8 mouse cellular contexts compared by ENCODE assay signal in genomic region chr3:89319591-89320350, GRCm38 (mm10). TPM values are rescaled to one million over a fixed set of nuclear protein-coding genes. Genes with fewer than 3 reads are reported as not detected.
DNase-seq lines count a peak whose midpoint lies in the region; ATAC-seq lines count a peak whose summit lies in the region.

No protein-coding gene starts in this region.

- peaks cover 39% of the 10 kb centered on the region for H3K27me3 ChIP-seq in lung, embryonic 16.5 days (ENCODE audit: control insufficient read depth, insufficient read depth, low read depth, low read length)
- H3K27me3 ChIP-seq in forebrain, embryonic 10.5 days (ENCODE audit: poor library complexity, severe bottlenecking): peaks cover 90% of the 10 kb centered on the region
- H3K27me3 ChIP-seq in intestine, embryonic 16.5 days (replicated peaks; ENCODE audit: control insufficient read depth, insufficient read depth, low read length): peaks cover 30% of the 10 kb centered on the region; the same call in 1 of the 2 replicates
- peaks cover 36% of the 10 kb centered on the region for H3K27me3 ChIP-seq in neural tube, embryonic 12.5 days (replicated peaks)

- peaks cover 48% of the 10 kb centered on the region for H3K4me1 ChIP-seq in lung, embryonic 16.5 days (replicated peaks; ENCODE audit: control insufficient read depth, insufficient read depth, low read length)
- peaks cover 81% of the 10 kb centered on the region for H3K4me1 ChIP-seq in forebrain, embryonic 10.5 days
- peaks cover 57% of the 10 kb centered on the region for H3K4me1 ChIP-seq in intestine, embryonic 16.5 days (ENCODE audit: control insufficient read depth, insufficient read depth, low read length)
- peaks cover 77% of the 10 kb centered on the region for H3K4me1 ChIP-seq in neural tube, embryonic 12.5 days

- no peak overlapping the region for H3K27ac ChIP-seq in lung, embryonic 16.5 days (ENCODE audit: low read length)
- peak overlapping the region; percentile 53 for H3K27ac ChIP-seq in forebrain, embryonic 10.5 days
- no peak overlapping the region for H3K27ac ChIP-seq in intestine, embryonic 16.5 days (ENCODE audit: low read length)
- peak overlapping the region; percentile 46 for H3K27ac ChIP-seq in neural tube, embryonic 12.5 days

- H3K4me3 ChIP-seq in lung, embryonic 16.5 days (ENCODE audit: low read length): peak overlapping the region; percentile 51
- peak overlapping the region; percentile 70 for H3K4me3 ChIP-seq in forebrain, embryonic 10.5 days
- peak overlapping the region; percentile 48 for H3K4me3 ChIP-seq in intestine, embryonic 16.5 days (ENCODE audit: low read length)
- peak overlapping the region; percentile 75 for H3K4me3 ChIP-seq in neural tube, embryonic 12.5 days

- no peaks in the 10 kb centered on the region for H3K9me3 ChIP-seq in lung, embryonic 16.5 days (ENCODE audit: control insufficient read depth, low read length)
- H3K9me3 ChIP-seq in forebrain, embryonic 10.5 days: no peaks in the 10 kb centered on the region
- H3K9me3 ChIP-seq in intestine, embryonic 16.5 days (ENCODE audit: control insufficient read depth, low read length): no peaks in the 10 kb centered on the region
- no peaks in the 10 kb centered on the region for H3K9me3 ChIP-seq in neural tube, embryonic 12.5 days

- DNase-seq in lung, postnatal 25 days (ENCODE audit: low spot score): no peak
- DNase-seq in forebrain, embryonic 10.5 days (ENCODE audit: extremely low spot score, low spot score): peak; percentile 48
- DNase-seq in adrenal gland, adult 18-20 months (ENCODE audit: low spot score in 2 of 2): no peak
- no peak for DNase-seq in c-Kit-positive CD71-positive TER-119-positive erythroid progenitor cells, embryonic 14.5 days (ENCODE audit: low spot score)
- no peak for DNase-seq in spleen, adult 18-20 months

- 2% methylated on average over 42 of the region's 58 CpGs for WGBS in lung, embryonic 16.5 days
- WGBS in forebrain, embryonic 10.5 days: 5% methylated on average over 57 of the region's 58 CpGs
- WGBS in intestine, embryonic 16.5 days: 3% methylated on average over 58 of the region's 58 CpGs
- whole genome bisulfite sequencing in neural tube, embryonic 12.5 days: 3% methylated on average over 58 of the region's 58 CpGs

- peak overlapping the region; percentile 92 for H3K4me2 ChIP-seq in lung, embryonic 16.5 days (ENCODE audit: low read depth, low read length)
- H3K4me2 ChIP-seq in intestine, embryonic 16.5 days (ENCODE audit: low read depth, low read length): peak overlapping the region; percentile 98
- peak overlapping the region; percentile 85 for H3K4me2 ChIP-seq in neural tube, embryonic 12.5 days (replicated peaks)

- no peak for ATAC-seq in lung, embryonic 16.5 days (ENCODE audit: low read depth)
- ATAC-seq in intestine, embryonic 16.5 days: no peak
- ATAC-seq in neural tube, embryonic 12.5 days (ENCODE audit: low FRiP score, low read depth): no peak

- H3K9ac ChIP-seq in lung, embryonic 16.5 days (ENCODE audit: low read length): peak overlapping the region; percentile 47
- H3K9ac ChIP-seq in intestine, embryonic 16.5 days (ENCODE audit: low read depth, low read length): peak overlapping the region; percentile 65
- H3K9ac ChIP-seq in neural tube, embryonic 12.5 days: peak overlapping the region; percentile 91

- no peaks in the 10 kb centered on the region for H3K36me3 ChIP-seq in lung, embryonic 16.5 days (ENCODE audit: control insufficient read depth, insufficient read depth, low read length)
- no peaks in the 10 kb centered on the region for H3K36me3 ChIP-seq in forebrain, embryonic 10.5 days (replicated peaks)
- H3K36me3 ChIP-seq in intestine, embryonic 16.5 days (ENCODE audit: control insufficient read depth, insufficient read depth, low read length): no peaks in the 10 kb centered on the region
- H3K36me3 ChIP-seq in neural tube, embryonic 12.5 days: peaks cover 10% of the 10 kb centered on the region

RNA-seq across cellular contexts. Expression of gene Efna3, which starts 3.0 kb away (rescaled TPM):
- 7.1 and 7.5 TPM in 2 replicates for polyA plus RNA-seq in lung, embryonic 16.5 days (2015; fragmentation: Nextera tagmentation; extraction: Ambion mirVana)
- polyA plus RNA-seq in forebrain, embryonic 10.5 days (2016; fragmentation: Nextera tagmentation; extraction: Ambion mirVana): 3.0 and 4.0 TPM in 2 replicates
- polyA plus RNA-seq in intestine, embryonic 16.5 days (2015; fragmentation: Nextera tagmentation; extraction: Ambion mirVana): 5.9 and 7.5 TPM in 2 replicates
- polyA plus RNA-seq in neural tube, embryonic 12.5 days (2016; fragmentation: Nextera tagmentation; extraction: Ambion mirVana): 51.3 and 54.7 TPM in 2 replicates
- under 1 TPM in 1 of 2 experiments, not detected in 1; 0.42 TPM for total RNA-seq in adrenal gland, adult 18-20 months (2021)

RNA-seq across cellular contexts. Expression of gene Efna4, which starts 18.1 kb away (rescaled TPM):
- polyA plus RNA-seq in lung, embryonic 16.5 days (2015; fragmentation: Nextera tagmentation; extraction: Ambion mirVana): 19.8 and 24.7 TPM in 2 replicates
- polyA plus RNA-seq in forebrain, embryonic 10.5 days (2016; fragmentation: Nextera tagmentation; extraction: Ambion mirVana): 27.6 and 28.7 TPM in 2 replicates
- polyA plus RNA-seq in intestine, embryonic 16.5 days (2015; fragmentation: Nextera tagmentation; extraction: Ambion mirVana): 12.1 and 14.1 TPM in 2 replicates
- 15.8 and 17.8 TPM in 2 replicates for polyA plus RNA-seq in neural tube, embryonic 12.5 days (2016; fragmentation: Nextera tagmentation; extraction: Ambion mirVana)
- total RNA-seq in adrenal gland, adult 18-20 months (2021): 1 to 10 TPM in 1 of 2 experiments, under 1 TPM in 1; 0.43 to 1.1 TPM

RNA-seq across cellular contexts. Expression of gene Adam15, which starts 30.0 kb away (rescaled TPM):
- 75.1 and 76.0 TPM in 2 replicates for polyA plus RNA-seq in lung, embryonic 16.5 days (2015; fragmentation: Nextera tagmentation; extraction: Ambion mirVana)
- polyA plus RNA-seq in forebrain, embryonic 10.5 days (2016; fragmentation: Nextera tagmentation; extraction: Ambion mirVana): 32.1 and 39.5 TPM in 2 replicates
- polyA plus RNA-seq in intestine, embryonic 16.5 days (2015; fragmentation: Nextera tagmentation; extraction: Ambion mirVana): 49.3 and 51.6 TPM in 2 replicates
- 37.1 and 40.4 TPM in 2 replicates for polyA plus RNA-seq in neural tube, embryonic 12.5 days (2016; fragmentation: Nextera tagmentation; extraction: Ambion mirVana)
- total RNA-seq in adrenal gland, adult 18-20 months (2021): 10 to 100 TPM; 56.3 to 87.6 TPM

RNA-seq across cellular contexts. Expression of gene Efna1, which starts 38.8 kb away (rescaled TPM):
- 97.2 and 104 TPM in 2 replicates for polyA plus RNA-seq in lung, embryonic 16.5 days (2015; fragmentation: Nextera tagmentation; extraction: Ambion mirVana)
- polyA plus RNA-seq in forebrain, embryonic 10.5 days (2016; fragmentation: Nextera tagmentation; extraction: Ambion mirVana): 12.9 and 13.2 TPM in 2 replicates
- 62.9 and 69.6 TPM in 2 replicates for polyA plus RNA-seq in intestine, embryonic 16.5 days (2015; fragmentation: Nextera tagmentation; extraction: Ambion mirVana)
- polyA plus RNA-seq in neural tube, embryonic 12.5 days (2016; fragmentation: Nextera tagmentation; extraction: Ambion mirVana): 14.4 and 15.9 TPM in 2 replicates
- total RNA-seq in adrenal gland, adult 18-20 months (2021): 10 to 100 TPM; 12.2 to 12.6 TPM

RNA-seq across cellular contexts. Expression of gene Dcst2, which starts 42.0 kb away (rescaled TPM):
- 0.06 TPM in 1 of 2 replicates, not detected in the other for polyA plus RNA-seq in lung, embryonic 16.5 days (2015; fragmentation: Nextera tagmentation; extraction: Ambion mirVana)
- 0.06 and 0.16 TPM in 2 replicates for polyA plus RNA-seq in forebrain, embryonic 10.5 days (2016; fragmentation: Nextera tagmentation; extraction: Ambion mirVana)
- 2.8 and 5.0 TPM in 2 replicates for polyA plus RNA-seq in intestine, embryonic 16.5 days (2015; fragmentation: Nextera tagmentation; extraction: Ambion mirVana)
- 0.10 and 0.17 TPM in 2 replicates for polyA plus RNA-seq in neural tube, embryonic 12.5 days (2016; fragmentation: Nextera tagmentation; extraction: Ambion mirVana)
- total RNA-seq in adrenal gland, adult 18-20 months (2021): under 1 TPM; 0.80 to 0.93 TPM

Comparison
In these comparisons a context has a peak if more than half of its experiments do, and no peak if none do; other contexts are left out.
1. H3K27ac ChIP-seq: peak in forebrain, embryonic 10.5 days (single experiment) and neural tube, embryonic 12.5 days (single experiment); none in lung, embryonic 16.5 days (single experiment) and intestine, embryonic 16.5 days (single experiment).
2. Peak in every context shown above with its lines, with median percentiles within 50 percentile points of each other: H3K4me2 ChIP-seq, H3K4me3 ChIP-seq and H3K9ac ChIP-seq.